Mouse (Mus musculus) ES-CJ7 (cell line): ENCODE results near the gene Mob3b.
A peak's percentile ranks its signal among the peaks of the same experiment; 100 is the strongest.

Source experiments
- DNase-seq: peaks from one replicate; pipeline ENCODE4 v3.0.0; 2011; ENCODE audit warnings: low read depth, low spot score

The Mob3b gene

GRCm38 (mm10) chr4:35005068-35005769 lies 152.1 kb downstream of the Mob3b start:
- DNase-seq, result no peak

DNA sequence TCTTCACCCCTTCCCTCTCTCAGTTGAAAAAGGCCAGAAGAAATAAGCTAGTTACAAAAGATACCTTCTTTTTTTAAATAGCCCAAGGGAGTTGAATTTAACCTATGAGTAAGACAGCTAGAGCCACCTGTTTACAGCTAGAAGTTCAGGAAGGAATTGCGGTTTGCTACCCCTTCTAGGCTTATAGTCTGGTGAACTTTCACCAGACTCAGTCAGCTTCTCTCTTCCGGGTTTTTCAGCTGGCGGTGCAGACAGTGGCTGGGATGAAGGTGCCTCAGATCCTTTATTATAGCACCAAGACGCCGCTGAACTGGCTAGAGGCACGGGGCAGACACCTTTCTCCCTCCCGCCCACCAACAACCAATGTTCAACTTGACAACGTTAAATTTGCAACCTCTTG lies 152.8 kb downstream of the Mob3b start:
- DNase-seq, result no peak

DNA sequence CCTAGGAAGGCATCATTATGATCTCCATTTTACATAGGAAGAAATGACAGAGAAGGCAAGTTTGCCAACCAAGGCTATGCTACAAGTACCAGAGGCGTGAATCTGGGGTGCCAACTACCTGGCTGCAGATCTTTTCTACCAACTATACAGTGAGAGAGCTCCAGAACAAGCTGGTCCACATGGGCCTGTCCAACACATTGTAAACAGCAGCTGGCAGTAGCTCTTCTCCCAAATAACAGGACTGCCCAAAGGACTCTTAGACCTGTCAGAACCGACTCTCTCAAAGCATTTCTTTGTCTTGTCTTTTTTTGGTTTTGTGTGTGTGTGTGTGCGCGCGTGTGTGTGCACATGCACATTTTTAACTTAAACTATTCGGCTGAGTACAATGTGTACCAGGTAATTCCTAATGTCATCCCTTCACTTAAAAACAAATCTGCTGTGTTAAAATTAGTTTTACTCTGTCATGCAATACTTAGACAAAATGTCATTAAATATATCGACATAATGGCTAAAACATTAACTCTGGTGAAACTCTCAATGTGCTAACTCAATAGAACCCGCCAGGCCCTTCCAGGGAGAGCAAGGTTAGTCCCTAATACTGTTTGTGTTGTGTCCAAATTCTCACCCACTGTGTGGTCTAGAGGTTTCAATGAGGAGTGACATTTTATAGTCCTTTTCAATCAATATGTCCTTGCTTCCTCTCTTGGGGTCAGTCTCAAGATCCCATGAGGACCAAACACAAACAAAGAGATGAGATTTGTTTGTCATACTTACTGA lies 153.5 kb downstream of the Mob3b start:
- no peak for DNase-seq

DNA sequence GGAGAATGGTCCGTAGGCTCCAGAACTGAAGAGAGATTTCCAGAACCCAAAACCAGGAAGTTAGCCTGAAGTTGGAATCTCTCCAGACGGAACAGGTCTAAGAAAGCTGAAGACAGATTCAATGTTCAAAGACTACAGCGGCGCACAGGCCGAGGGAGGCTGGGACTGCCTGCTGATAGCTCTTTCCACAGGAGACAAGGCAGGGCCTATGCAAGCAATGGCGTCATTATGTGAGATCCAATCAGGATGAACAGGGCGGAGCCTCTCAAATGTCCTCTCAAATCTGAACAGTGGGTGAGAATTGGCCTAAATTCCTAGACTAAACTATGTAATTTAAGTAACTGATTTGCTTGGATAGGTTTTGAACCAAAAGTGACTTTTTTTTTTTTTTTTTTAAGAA lies 160.7 kb downstream of the Mob3b start:
- peak; percentile 70 for DNase-seq

DNA sequence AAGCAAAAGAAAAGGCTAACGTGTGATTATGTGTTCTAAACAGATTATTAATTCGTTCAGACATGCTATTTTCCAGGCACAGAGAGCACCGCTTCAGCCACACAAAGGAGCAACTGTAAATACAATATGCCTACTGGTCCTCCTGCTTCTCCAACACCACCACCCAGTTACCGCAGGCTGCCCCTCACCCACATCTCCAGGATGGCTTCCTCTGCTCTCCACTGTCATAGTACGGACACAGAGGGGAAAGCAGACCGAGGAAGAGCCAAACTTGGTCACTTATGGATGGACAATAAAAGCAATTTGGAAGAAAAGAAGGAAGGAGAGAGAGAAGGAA lies 163.7 kb downstream of the Mob3b start:
- DNase-seq, result no peak

GRCm38 (mm10) chr4:34992866-34993638 lies 164.2 kb downstream of the Mob3b start:
- no peak for DNase-seq

DNA sequence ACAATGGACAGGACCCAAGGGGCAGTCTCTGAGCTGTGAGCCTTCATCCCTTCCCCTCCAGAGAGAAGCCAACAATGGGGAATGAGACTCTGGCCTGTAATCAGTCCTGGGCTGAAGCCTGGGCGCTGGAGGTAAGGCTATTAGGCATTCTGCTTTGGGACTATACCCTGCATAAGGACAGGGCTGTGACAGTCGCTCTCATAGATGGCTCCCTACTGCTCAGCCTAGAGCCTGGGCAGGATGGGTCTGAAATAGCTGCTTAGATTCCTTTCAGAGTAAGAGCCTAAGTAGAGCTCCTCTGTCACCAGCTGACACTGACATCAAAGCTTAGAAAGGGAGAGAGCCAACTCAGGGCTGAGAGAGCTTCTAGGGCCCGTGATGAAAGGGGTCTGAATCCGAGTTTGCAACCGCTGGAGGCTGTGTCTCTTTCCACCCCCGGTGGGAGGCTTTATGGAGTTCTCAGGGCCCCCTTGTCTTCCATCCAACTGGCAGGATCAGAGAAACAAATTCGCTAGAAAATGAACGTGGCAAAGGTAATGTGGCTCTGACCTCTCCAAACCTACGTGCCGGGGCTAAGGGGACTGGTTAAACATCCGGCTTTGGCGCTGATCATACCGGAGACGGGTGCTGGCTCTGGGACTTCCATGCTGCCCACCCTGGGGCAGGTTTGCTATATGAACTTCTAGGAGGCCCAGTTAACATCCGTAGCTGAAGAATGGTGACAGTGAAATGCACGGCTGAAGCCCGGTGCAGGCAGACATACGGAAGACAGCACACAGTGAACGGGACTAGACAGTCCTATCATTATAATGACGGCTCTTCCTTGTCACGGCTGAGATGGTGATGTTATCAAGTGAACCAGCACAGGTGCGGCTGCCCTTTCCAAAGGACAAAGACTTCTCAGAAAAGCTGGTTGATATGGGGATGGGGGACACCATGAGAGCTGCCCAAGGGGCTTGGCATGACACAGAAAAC lies 165.1 kb downstream of the Mob3b start:
- DNase-seq, result no peak

GRCm38 (mm10) chr4:34991116-34991515 lies 166.2 kb downstream of the Mob3b start:
- DNase-seq, result peak; percentile 29

DNA sequence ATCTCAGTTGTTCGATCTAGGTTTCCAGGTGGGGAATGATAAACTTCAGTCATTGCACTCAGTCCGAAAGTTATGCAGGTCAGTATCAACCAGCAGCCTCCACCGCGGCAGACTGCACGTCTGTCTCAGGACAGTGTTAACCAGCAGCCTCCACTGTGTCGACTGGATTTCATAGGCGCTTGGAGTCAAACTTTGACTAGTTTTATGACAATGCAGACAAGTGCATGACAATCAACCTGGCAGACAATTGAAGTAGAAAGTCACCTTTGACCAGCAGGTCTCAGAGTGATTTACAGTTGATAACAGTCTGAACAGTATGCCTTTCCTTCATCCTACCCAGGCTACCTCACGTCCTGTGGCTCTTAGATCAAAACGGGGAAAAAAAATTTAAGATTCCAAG lies 166.6 kb downstream of the Mob3b start:
- DNase-seq, result no peak

DNA sequence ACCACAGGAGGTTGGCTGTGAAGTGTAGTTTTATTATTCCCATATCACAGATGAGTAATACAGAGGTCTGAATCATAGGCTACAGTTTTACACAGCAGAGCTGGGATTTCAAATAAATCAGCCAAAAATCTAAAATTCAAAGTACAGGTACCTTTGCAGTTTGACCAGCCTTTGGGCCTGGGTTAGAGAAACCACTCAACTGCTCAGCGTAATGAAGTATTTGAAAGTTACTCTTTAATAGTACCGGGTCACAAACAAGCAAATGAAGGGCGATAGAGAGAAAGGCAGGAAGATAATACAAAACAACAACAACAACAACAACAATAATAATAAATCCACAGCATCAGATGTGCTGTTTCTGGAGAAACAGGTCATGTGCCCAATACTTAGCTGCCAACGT lies 169.7 kb downstream of the Mob3b start:
- DNase-seq, result no peak

- DNase-seq, result no peak
Measured at GRCm38 (mm10) chr4:34987109-34987508, 170.2 kb downstream of the Mob3b start.

DNA sequence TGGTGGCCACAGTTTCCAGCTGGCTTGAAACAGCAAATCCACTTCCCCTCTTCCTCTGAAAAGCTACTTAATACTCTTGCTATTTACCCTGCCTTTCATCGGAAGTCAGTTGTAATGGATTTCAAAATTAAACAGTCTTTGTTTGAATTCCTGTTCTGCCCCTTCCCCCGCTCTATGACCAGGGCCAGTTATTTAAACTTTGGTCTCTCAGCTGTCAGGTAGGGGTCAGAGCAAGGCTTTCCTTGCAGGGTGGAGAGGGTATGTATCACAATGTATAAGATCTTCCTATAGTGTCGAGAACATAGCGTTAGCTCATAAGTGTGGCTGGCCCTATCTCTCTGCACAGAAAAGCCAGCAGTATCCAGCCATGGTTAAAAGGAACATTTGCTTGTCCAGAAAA lies 170.6 kb downstream of the Mob3b start:
- DNase-seq, result no peak

DNA sequence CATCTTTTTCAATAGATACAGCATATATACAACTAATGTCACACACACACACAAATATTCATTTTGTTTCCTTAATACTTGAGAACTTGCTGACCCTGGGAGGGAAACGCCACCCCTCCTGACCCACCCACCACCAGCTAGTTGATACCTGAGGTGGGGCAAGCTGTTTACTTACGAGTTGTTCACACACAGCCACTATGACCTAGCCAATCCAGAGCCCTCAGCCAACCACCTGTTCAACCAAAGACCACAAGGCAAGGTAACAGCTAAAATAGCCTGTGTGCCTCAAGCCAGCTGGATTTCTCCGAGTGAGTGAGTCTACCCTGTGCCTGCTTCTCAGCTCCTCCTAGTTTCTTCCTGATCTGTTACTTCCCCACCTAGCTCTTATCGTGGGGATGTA lies 172.9 kb downstream of the Mob3b start:
- no peak for DNase-seq

DNA sequence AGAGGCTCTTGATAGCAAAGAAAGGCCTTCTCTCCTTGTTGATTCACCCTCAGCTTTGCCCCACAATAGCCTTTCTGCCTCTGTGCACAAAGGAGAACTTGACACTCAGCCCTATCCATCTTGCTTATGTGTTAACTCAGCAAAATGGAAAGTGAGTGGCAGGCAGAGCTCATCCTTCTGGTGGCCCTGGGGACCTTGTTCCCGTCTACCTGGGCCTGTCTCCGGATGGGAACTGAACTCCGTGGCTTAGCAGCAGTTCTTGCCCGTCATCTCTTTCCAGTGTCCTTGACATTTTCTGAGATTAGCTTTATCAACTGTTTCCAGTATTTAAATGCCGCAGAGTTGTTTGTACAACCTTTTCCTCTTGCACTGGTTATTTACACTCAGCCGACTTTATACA lies 173.8 kb downstream of the Mob3b start:
- no peak for DNase-seq

DNA sequence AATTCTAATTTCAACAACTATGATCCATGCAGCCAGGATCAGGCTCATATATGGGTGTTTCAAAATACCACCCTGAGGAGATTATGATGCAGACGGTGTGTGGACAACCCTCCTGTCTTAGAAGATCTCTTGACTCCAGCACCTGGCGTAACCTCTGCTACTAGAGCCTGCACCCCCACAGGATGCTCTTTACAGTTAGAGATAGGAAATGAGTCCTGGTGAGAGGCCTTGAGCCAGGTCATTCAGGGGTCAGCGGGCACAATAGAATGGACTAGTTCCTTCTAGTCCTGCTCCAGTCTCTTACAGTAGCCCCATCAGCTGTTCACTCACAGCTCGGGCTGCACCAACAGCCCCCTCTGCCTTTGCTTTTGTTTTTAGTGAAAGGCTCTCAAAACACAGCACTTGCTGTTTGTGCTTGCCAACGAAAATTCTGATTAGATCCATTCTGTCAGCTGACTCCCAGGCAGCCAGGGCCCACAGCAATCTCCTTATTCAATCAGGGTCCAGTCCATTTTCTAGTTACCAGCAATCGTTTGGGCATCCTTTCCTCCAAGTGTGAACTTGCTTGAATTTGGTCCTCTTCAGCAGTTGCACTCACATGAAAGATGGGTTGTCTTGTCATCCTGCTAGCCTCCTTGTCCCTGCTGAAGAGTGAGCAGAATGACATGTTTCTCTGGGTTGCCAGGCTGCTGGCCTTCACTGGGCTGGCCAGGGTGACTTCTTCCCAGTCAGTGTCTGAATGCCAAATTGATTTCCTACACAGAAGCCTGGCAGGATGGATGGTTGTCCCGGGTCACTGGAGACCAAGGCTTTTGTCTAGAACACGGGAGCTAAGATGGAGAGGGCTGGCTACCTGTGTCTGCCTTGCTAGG lies 175.7 kb downstream of the Mob3b start:
- DNase-seq, result peak; percentile 28

GRCm38 (mm10) chr4:34980461-34981039 lies 176.7 kb downstream of the Mob3b start:
- no peak for DNase-seq

DNA sequence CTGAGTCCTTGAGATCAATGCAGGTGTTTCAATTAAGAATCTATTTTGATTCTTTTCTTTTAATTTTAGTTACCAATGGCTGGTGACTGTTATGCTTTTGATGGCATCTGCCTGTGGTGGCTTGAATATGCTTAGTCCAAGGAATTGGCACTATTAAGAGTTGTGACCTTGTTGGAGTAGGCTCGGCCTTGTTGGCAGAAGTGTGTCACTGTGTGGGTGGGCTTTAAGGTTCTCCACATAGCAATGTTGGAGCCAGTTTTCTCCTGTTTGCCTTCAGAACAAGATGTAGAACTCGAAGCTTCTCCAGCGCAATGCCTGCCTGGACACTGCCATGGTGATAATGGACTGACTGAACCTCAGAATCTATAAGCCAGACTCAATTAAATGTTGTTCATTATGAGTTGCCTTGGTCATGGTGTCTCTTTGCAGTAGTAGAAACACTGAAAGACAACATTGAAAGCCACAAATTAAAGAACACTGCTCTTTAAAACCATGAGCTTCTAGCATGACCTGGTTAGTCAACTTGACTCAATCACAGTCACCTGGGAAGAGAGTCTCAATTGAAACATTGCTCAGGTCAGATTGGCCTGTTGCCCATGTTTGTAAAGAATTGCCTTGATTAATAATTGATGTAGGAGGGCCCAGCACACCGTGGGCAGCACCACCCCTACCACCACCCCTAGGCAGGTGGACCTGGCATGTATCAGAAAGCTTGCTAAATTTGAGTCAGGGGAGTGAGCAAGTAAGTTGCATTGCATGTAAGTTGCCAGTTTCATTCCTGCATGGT lies 180.2 kb downstream of the Mob3b start:
- DNase-seq, result no peak

DNA sequence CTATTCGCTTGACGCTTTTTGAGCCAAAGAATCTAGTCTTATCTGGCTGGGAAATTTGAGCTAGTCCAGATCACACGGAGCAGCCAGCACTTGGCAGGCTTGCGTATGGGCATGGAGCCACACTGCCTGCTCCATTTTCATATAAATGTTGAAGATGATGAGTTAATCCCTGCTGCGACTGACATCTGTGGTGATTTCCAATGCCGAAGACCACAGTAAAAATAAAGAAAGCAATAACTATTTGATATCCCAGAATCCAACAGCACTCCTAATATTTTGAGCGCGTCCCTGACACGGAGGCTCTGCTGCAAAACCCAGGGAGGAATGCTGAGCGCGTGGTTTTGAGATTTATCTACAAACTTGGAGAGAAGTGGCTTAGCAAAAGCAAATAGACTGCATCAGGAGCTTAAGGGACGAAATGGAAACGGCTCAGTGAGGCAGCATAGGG lies 180.9 kb downstream of the Mob3b start:
- no peak for DNase-seq

DNA sequence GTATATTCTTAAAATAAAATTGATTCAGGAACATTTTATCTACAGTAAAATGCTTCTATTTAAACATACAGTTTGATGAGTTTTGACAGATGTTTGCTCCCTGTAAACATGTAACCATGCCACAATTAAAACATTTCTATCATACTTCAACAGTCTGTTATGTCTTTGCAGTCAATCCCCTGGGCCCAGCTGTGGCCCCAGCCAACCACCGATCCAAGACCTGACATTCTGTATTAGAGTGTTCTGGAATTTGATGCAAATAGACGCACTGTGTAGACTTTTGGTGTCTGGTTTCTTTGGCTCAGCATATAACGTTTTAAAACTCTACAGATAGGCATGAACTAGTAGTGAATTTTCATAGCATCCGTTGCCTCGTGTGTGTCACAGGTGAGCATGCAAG lies 182.5 kb downstream of the Mob3b start:
- no peak for DNase-seq
